Mouse (Mus musculus): ENCODE data around the gene Baz2b. TPM values are rescaled to one million over a fixed set of nuclear protein-coding genes. Genes with fewer than 3 reads are reported as not detected.
A peak's percentile ranks its signal among the peaks of the same experiment; 100 is the strongest.

Gene Baz2b
- polyA plus RNA-seq, 2 experiments: 36.0 to 45.6 TPM

GRCm38 (mm10) chr2:59954791-59955190 is 254.8 kb downstream of the Baz2b start:
- H3K9me3 ChIP-seq (ENCODE audit: control insufficient read depth, low read length): no peaks in the 10 kb centered on the region
- WGBS: 78% methylated on average over 3 of the region's 3 CpGs
- no peaks in the 10 kb centered on the region for H3K4me1 ChIP-seq (ENCODE audit: control insufficient read depth, insufficient read depth, low read length)
- no peak overlapping the region for H3K4me3 ChIP-seq (replicated peaks; ENCODE audit: low read length)
- no peaks in the 10 kb centered on the region for H3K27me3 ChIP-seq (ENCODE audit: control insufficient read depth, insufficient read depth, low read length)
- peaks cover 32% of the 10 kb centered on the region for H3K36me3 ChIP-seq (ENCODE audit: control insufficient read depth, insufficient read depth, low read length)
- H3K27ac ChIP-seq (replicated peaks; ENCODE audit: low read depth, low read length): no peak overlapping the region
- no peak overlapping the region for H3K9ac ChIP-seq (ENCODE audit: low read depth, low read length, severe bottlenecking)
- ATAC-seq (ENCODE audit: low FRiP score, low read depth) (no peak), DNase-seq (ENCODE audit: low spot score) (no peak)
- H3K4me2 ChIP-seq (replicated peaks; ENCODE audit: low read depth, low read length, severe bottlenecking): no peak overlapping the region
- no peak for TF ChIP-seq POLR2A (IDR thresholded peaks at IDR 0.05; ENCODE audit: borderline replicate concordance, extremely low read depth, insufficient read depth, insufficient read length)

DNA sequence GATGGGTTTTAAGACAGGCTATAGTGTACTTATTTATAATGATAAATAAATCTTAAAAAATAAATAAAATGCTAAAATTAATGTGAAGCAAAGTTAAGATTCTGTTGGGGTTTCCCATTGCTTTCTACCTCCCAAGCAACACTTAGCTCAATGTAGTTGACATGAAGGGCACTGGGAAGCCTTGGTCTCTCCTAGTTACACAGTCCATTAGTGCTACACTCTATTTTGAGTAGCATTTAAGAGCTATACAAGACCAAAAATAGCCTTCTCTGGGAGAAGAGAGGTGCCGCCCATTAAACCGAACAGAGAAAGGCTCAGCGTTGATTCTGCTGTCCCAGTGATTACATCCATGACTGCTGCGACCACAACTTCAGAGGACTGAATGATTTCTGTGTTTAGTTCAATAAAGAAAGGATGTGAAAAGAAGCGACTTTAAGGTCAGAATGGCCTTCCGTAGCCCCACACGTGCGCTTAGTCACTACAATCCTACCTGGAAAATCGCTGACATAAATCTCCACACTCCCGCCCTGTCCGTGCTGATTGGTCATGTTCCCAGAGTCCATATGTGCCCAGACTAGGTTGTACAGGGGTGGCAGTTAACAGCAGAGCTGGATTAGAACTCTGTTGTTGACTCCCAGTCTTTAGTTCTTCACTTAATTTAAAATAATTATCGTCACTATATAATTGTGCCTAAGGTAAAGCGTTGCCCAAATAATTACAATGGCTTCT is 257.2 kb downstream of the Baz2b start:
- TF ChIP-seq POLR2A (IDR thresholded peaks at IDR 0.05; ENCODE audit: borderline replicate concordance, extremely low read depth, insufficient read depth, insufficient read length): no peak
- WGBS: 87% methylated on average over 13 of the region's 13 CpGs
- Histone ChIP-seq H3K4me1 (ENCODE audit: control insufficient read depth, insufficient read depth, low read length) (no peaks in the 10 kb centered on the region), H3K27me3 (ENCODE audit: control insufficient read depth, insufficient read depth, low read length) (no peaks in the 10 kb centered on the region), H3K4me2 (replicated peaks; ENCODE audit: low read depth, low read length, severe bottlenecking) (no peak overlapping the region), H3K9ac (ENCODE audit: low read depth, low read length, severe bottlenecking) (no peak overlapping the region), H3K27ac (replicated peaks; ENCODE audit: low read depth, low read length) (no peak overlapping the region), H3K36me3 (ENCODE audit: control insufficient read depth, insufficient read depth, low read length) (peaks cover 32% of the 10 kb centered on the region), H3K9me3 (ENCODE audit: control insufficient read depth, low read length) (no peaks in the 10 kb centered on the region), H3K4me3 (replicated peaks; ENCODE audit: low read length) (no peak overlapping the region)
- ATAC-seq (ENCODE audit: low FRiP score, low read depth) (no peak), DNase-seq (ENCODE audit: low spot score) (no peak)

DNA sequence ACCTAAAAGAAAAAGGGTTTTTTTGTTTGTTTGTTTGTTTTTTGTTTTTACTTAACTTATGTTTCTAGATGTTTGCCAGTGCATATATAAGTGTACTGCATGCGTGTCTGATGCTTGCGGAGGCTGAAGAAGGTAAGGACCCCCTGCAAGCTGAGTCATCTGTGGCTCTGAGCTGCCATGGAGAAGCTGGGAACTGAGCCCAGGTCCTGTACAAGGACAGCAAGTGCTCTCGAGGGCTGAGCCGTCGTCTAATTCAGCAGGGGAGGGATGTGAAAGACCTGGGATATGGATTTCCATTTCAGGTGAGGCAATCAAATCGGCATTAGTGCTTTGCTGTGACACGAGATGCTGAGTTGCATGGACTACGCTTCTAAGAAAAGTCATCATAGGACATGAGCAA is 257.9 kb downstream of the Baz2b start:
- H3K27me3 ChIP-seq (ENCODE audit: control insufficient read depth, insufficient read depth, low read length): no peaks in the 10 kb centered on the region
- H3K9me3 ChIP-seq (ENCODE audit: control insufficient read depth, low read length): no peaks in the 10 kb centered on the region
- no peak overlapping the region for H3K9ac ChIP-seq (ENCODE audit: low read depth, low read length, severe bottlenecking)
- H3K4me2 ChIP-seq (replicated peaks; ENCODE audit: low read depth, low read length, severe bottlenecking): no peak overlapping the region
- ATAC-seq (ENCODE audit: low FRiP score, low read depth) (no peak), DNase-seq (ENCODE audit: low spot score) (no peak)
- H3K27ac ChIP-seq (replicated peaks; ENCODE audit: low read depth, low read length): no peak overlapping the region
- no peaks in the 10 kb centered on the region for H3K4me1 ChIP-seq (ENCODE audit: control insufficient read depth, insufficient read depth, low read length)
- 91% methylated on average over 8 of the region's 8 CpGs for WGBS
- no peak overlapping the region for H3K4me3 ChIP-seq (replicated peaks; ENCODE audit: low read length)
- peaks cover 30% of the 10 kb centered on the region for H3K36me3 ChIP-seq (ENCODE audit: control insufficient read depth, insufficient read depth, low read length)
- no peak for TF ChIP-seq POLR2A (IDR thresholded peaks at IDR 0.05; ENCODE audit: borderline replicate concordance, extremely low read depth, insufficient read depth, insufficient read length)

DNA sequence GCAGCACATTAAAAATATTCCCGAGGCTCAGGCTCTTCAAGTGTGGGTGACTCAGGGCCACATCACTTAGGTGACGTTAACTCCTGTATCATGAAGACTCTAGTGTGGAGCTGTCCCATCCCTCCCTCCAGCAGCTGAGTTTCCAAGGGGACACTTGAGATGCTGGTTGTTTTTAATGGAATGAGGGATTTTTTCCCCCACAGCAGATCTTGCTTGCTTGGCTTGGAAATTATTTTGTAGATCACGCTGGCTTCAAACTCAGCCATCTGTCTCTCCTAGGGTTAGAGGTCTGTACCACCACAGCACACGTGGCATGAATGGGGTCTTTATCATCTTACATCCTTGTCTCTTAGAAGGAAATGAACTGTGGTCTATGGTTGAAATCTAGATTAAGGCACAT is 258.5 kb downstream of the Baz2b start:
- WGBS: 88% methylated on average over 4 of the region's 4 CpGs
- Histone ChIP-seq H3K4me1 (ENCODE audit: control insufficient read depth, insufficient read depth, low read length) (no peaks in the 10 kb centered on the region), H3K4me2 (replicated peaks; ENCODE audit: low read depth, low read length, severe bottlenecking) (no peak overlapping the region), H3K9me3 (ENCODE audit: control insufficient read depth, low read length) (no peaks in the 10 kb centered on the region), H3K36me3 (ENCODE audit: control insufficient read depth, insufficient read depth, low read length) (peaks cover 29% of the 10 kb centered on the region), H3K4me3 (replicated peaks; ENCODE audit: low read length) (no peak overlapping the region), H3K9ac (ENCODE audit: low read depth, low read length, severe bottlenecking) (no peak overlapping the region), H3K27ac (replicated peaks; ENCODE audit: low read depth, low read length) (no peak overlapping the region), H3K27me3 (ENCODE audit: control insufficient read depth, insufficient read depth, low read length) (no peaks in the 10 kb centered on the region)
- TF ChIP-seq POLR2A (IDR thresholded peaks at IDR 0.05; ENCODE audit: borderline replicate concordance, extremely low read depth, insufficient read depth, insufficient read length): no peak
- DNase-seq (ENCODE audit: low spot score) (no peak), ATAC-seq (ENCODE audit: low FRiP score, low read depth) (no peak)

DNA sequence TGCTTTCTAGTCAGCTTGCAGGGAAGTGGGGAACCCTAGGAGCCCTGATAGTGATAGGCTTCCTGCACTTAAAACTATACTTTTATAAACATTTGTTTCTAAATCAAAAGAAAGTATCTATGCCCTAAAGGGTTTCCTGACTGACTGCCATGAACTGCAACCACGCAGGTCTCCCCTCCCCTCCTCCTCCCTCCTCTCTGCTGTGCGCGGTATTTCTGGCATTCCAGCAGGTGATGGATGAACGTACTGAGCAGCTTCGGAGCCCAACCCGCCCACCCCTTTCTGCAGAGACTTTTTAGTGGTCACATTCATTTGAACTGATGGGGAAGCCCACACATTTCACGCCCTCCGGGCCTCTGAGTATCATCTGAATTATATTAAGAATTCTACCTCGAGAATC is 273.3 kb downstream of the Baz2b start:
- Histone ChIP-seq H3K36me3 (ENCODE audit: control insufficient read depth, insufficient read depth, low read length) (peaks cover 32% of the 10 kb centered on the region), H3K4me3 (replicated peaks; ENCODE audit: low read length) (no peak overlapping the region), H3K27ac (replicated peaks; ENCODE audit: low read depth, low read length) (0 out of 2 replicates have a peak overlapping the region, but pooled peaks have one; percentile 38), H3K27me3 (ENCODE audit: control insufficient read depth, insufficient read depth, low read length) (no peaks in the 10 kb centered on the region), H3K4me2 (replicated peaks; ENCODE audit: low read depth, low read length, severe bottlenecking) (no peak overlapping the region), H3K9ac (ENCODE audit: low read depth, low read length, severe bottlenecking) (no peak overlapping the region), H3K9me3 (ENCODE audit: control insufficient read depth, low read length) (no peaks in the 10 kb centered on the region), H3K4me1 (ENCODE audit: control insufficient read depth, insufficient read depth, low read length) (peaks cover 9% of the 10 kb centered on the region; the same call in 1 of the 2 replicates)
- no peak for TF ChIP-seq POLR2A (IDR thresholded peaks at IDR 0.05; ENCODE audit: borderline replicate concordance, extremely low read depth, insufficient read depth, insufficient read length)
- peak; percentile 22 for DNase-seq (ENCODE audit: low spot score)
- no peak for ATAC-seq (ENCODE audit: low FRiP score, low read depth)
- 20% methylated on average over 9 of the region's 9 CpGs for WGBS
